Mouse (Mus musculus) neural tube, embryonic 15.5 days (tissue): ENCODE measurements around the gene Efl1. TPM values are rescaled to one million over a fixed set of nuclear protein-coding genes. Genes with fewer than 3 reads are reported as not detected.

Experiments used
- polyA plus RNA-seq: library from polyadenylated mRNA; unstranded; fragments of >200 nt; fragmentation: Nextera tagmentation; extraction: Ambion mirVana; gene quantifications from 2 replicates; pipeline ENCODE4 v1.2.1, GENCODE M21; 2015

The Efl1 gene
- polyA plus RNA-seq, 1 experiment from 2014 or later: 21.1 TPM

Other genes with a start within 250 kb of the Efl1 start
- 28.9 and 37.7 TPM in 2 replicates for gene Saxo2, start 86 bp upstream of the Efl1 start, polyA plus RNA-seq
- gene Mex3b, start 218.7 kb downstream of the Efl1 start, polyA plus RNA-seq: 17.7 and 21.3 TPM in 2 replicates